Mouse (Mus musculus) left cerebral cortex, postnatal 14 days (tissue): ENCODE results near the gene Oaf. TPM values are rescaled to one million over a fixed set of nuclear protein-coding genes. Genes with fewer than 3 reads are reported as not detected.

Source experiments
- DNase-seq, 2 experiments: peaks; one replicate each; pipeline ENCODE4 v3.0.0; 2021 to 2022; ENCODE audit warnings: low spot score in 2 of 2, mixed read lengths in 1 of 2
- intact Hi-C: fragments of 180-260 bp; cut with DNase I; formaldehyde crosslinking; loops from one replicate; pipeline ENCODE4 v1.15.1; 2025
- total RNA-seq, 2 experiments: library from RNA; stranded (reverse); gene quantifications; 2 replicates each; pipeline ENCODE4 v1.2.3; 2021

Oaf gene
- total RNA-seq, 2 experiments from 2014 or later = 13.6 to 14.2 TPM

DNA sequence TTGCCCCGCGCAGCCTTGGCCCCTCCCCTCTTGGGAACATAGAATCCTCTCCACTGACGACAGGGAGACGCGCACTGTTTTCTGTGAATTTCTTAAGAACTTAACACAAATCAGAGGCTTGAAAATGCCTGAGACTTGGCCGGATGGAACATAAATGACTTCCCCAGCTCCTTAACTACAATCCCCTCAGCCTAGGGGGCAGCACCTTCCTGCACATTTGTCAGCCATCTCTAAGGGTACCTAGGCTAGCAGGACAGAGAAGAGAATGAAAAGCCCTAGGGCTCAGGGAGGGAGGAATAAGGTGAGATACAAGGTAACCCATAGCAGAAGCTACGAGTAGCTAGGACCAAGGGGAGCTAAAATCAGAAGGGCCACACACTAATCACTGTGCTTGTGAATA, 61.5 kb downstream of the Oaf start:
- intact Hi-C loops = no loop called here
- no peak for DNase-seq

Other genes with a start within 250 kb of the Oaf start
- 100 to 1,000 TPM; 156 to 159 TPM for gene Arhgef12, start 132.7 kb downstream of the Oaf start, total RNA-seq
- gene Tmem136, start 123.3 kb downstream of the Oaf start, total RNA-seq = 10 to 100 TPM; 15.4 to 18.0 TPM
- gene Pou2f3, start 29.5 kb downstream of the Oaf start, total RNA-seq = not detected
- gene Trim29, start 70.9 kb upstream of the Oaf start, total RNA-seq = under 1 TPM; 0.22 to 0.23 TPM